Mouse (Mus musculus) ES-E14 (cell line): ENCODE measurements around the gene Rpusd3.

Experiments used
- CHD2 ChIP-seq: IDR thresholded peaks from 2 replicates; pipeline ENCODE4 v1.6.1; 2014; ENCODE audit warnings: mild to moderate bottlenecking, low read depth, low read length, inconsistent platforms
- HCFC1 ChIP-seq: IDR thresholded peaks from 2 replicates; pipeline ENCODE4 v1.6.1; 2012; ENCODE audit warnings: low read length, inconsistent platforms, borderline replicate concordance; ENCODE audit not compliant: insufficient read depth
- MAFK ChIP-seq: IDR thresholded peaks from 2 replicates; pipeline ENCODE4 v1.6.1; 2014; ENCODE audit warnings: mild to moderate bottlenecking, low read depth, low read length, inconsistent platforms; ENCODE audit not compliant: insufficient read depth
- ZC3H11A ChIP-seq: IDR thresholded peaks from 2 replicates; pipeline ENCODE4 v1.6.1; 2012; ENCODE audit warnings: low read depth, mild to moderate bottlenecking, inconsistent platforms, low read length, borderline replicate concordance
- ZNF384 ChIP-seq: IDR thresholded peaks from 2 replicates; pipeline ENCODE4 v1.6.1; 2012; ENCODE audit warnings: low read depth, low read length, inconsistent platforms

DNA sequence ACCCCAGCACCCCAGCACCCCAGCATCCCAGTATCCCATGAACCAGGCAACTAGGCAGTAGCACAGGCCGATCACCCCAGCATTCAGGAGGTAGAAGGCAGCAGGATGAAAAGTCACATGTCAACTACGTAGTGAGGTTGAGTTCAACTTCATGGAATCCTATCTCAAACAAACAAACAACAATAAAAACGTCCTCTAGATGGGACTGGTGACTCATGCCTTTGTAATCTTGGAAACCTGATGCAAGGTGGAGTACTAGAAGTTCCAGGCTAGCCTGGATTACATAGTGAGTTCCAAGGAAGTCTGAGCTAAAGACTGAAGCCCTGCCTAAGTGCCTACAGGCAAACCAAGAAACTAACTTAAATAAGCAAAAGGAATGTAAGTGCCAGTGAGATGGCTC lies 11.7 kb upstream of the Rpusd3 start:
- no peak for TF ChIP-seq CHD2
- TF ChIP-seq ZNF384: no peak
- TF ChIP-seq MAFK: no peak
- no peak for TF ChIP-seq HCFC1
- TF ChIP-seq ZC3H11A: no peak
